Mouse (Mus musculus) neural tube, embryonic 13.5 days (tissue): ENCODE results near the gene Ids. TPM values are rescaled to one million over a fixed set of nuclear protein-coding genes. Genes with fewer than 3 reads are reported as not detected.
"Not testable (repeated sequence)": the region's sequence is repeated elsewhere in the genome, so short reads cannot be mapped to it uniquely, and the experiment has no call there.

Experiments used
- ATAC-seq: fragments of 200-750 bp; cut with Nextera tagmentation; 2 replicates; pipeline ENCODE4 v1.8.0; 2017; ENCODE audit warnings: low read depth, mild to moderate bottlenecking, moderate TSS enrichment, moderate library complexity
- H3K27ac ChIP-seq: fragments of 300-500 bp; sonication (generic); replicated peaks from 2 replicates; pipeline ENCODE4 v1.5.1; 2015; ENCODE audit warnings: moderate library complexity, mild to moderate bottlenecking, inconsistent platforms
- H3K27me3 ChIP-seq: fragments of 300-500 bp; sonication (generic); 2 replicates; pipeline ENCODE4 v1.6.1; 2015; ENCODE audit warnings: mild to moderate bottlenecking, inconsistent platforms
- H3K36me3 ChIP-seq: fragments of 300-500 bp; sonication (generic); 2 replicates; pipeline ENCODE4 v1.6.1; 2015; ENCODE audit warnings: mild to moderate bottlenecking, inconsistent platforms
- H3K4me1 ChIP-seq: fragments of 300-500 bp; sonication (generic); replicated peaks from 2 replicates; pipeline ENCODE4 v1.6.1; 2015; ENCODE audit warnings: inconsistent platforms
- H3K4me2 ChIP-seq: fragments of 300-500 bp; sonication (generic); 2 replicates; pipeline ENCODE4 v1.6.1; 2015; ENCODE audit warnings: inconsistent platforms, mild to moderate bottlenecking, moderate library complexity
- H3K4me3 ChIP-seq: fragments of 300-500 bp; sonication (generic); 2 replicates; pipeline ENCODE4 v1.5.1; 2015; ENCODE audit warnings: mild to moderate bottlenecking, inconsistent platforms
- H3K9ac ChIP-seq: fragments of 300-500 bp; sonication (generic); 2 replicates; pipeline ENCODE4 v1.6.1; 2015; ENCODE audit warnings: moderate library complexity, mild to moderate bottlenecking, inconsistent platforms
- H3K9me3 ChIP-seq: fragments of 300-500 bp; sonication (generic); 2 replicates; pipeline ENCODE4 v1.6.1; 2016; ENCODE audit warnings: inconsistent platforms
- WGBS: fragments of 180-500 bp; shearing (Covaris S2); methylation state at CpG from one replicate; pipeline ENCODE4 v1.1.7; 2015; 5-methylcytosine and 5-hydroxymethylcytosine counted together
- polyA plus RNA-seq: library from polyadenylated mRNA; unstranded; fragments of >200 nt; fragmentation: Nextera tagmentation; extraction: Ambion mirVana; gene quantifications from 2 replicates; pipeline ENCODE4 v1.2.1, GENCODE M21; 2015

The Ids gene
- 11.0 and 11.9 TPM in 2 replicates for polyA plus RNA-seq

GRCm38 (mm10) chrX:70364661-70365613, at the start of gene Ids:
Gene Ids, minus strand, starts transcription at chrX:70365084.
- no peaks in the 10 kb centered on the region for H3K27me3 ChIP-seq
- H3K4me3 ChIP-seq: peak within 1 kb of the TSS; percentile 49
- H3K9ac ChIP-seq: peak within 1 kb of the TSS; percentile 73
- H3K4me1 ChIP-seq: peaks cover 13% of the 10 kb centered on the region
- H3K36me3 ChIP-seq: peaks cover 16% of the 10 kb centered on the region
- H3K27ac ChIP-seq: peak within 1 kb of the TSS; percentile 54
- H3K9me3 ChIP-seq: no peaks in the 10 kb centered on the region
- H3K4me2 ChIP-seq: peak within 1 kb of the TSS; percentile 55
- peak; percentile 98 for ATAC-seq
- WGBS: 27% methylated on average over 41 of the region's 45 CpGs

DNA sequence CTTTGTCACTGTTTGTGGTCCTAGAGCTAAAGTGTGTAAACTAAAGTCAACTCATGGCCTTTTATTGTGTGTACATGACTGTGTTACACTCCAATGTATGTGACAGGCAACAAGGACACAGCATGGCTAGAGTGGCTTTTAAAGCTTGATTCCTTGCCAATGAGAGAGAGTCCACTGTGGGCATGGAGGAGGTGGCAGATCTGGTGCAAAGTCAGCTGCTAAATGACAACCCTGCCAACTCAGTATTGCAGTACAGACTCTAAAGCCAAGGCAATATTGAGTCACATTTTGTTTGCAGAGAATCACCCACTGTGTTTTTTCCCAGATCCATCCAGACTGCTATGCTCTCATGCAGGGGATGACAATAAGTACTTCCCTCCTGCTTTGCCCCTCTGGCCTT, 27.8 kb upstream of the Ids start:
- not testable (repeated sequence) for H3K36me3 ChIP-seq, H3K27me3 ChIP-seq, H3K9ac ChIP-seq, H3K4me2 ChIP-seq, H3K27ac ChIP-seq, H3K9me3 ChIP-seq, H3K4me3 ChIP-seq, ATAC-seq, H3K4me1 ChIP-seq

- Histone ChIP-seq H3K9me3 (no peaks in the 10 kb centered on the region), H3K4me2 (peak overlapping the region; percentile 56), H3K4me1 (peaks cover 9% of the 10 kb centered on the region), H3K4me3 (peak overlapping the region; percentile 50), H3K9ac (peak overlapping the region; percentile 76), H3K36me3 (no peaks in the 10 kb centered on the region), H3K27ac (peak overlapping the region; percentile 29; the same call in 1 of the 2 replicates), H3K27me3 (no peaks in the 10 kb centered on the region)
- ATAC-seq: peak; percentile 60
- WGBS: 22% methylated on average over 11 of the region's 11 CpGs
Measured at GRCm38 (mm10) chrX:70385962-70386351, 21.1 kb upstream of the Ids start.

GRCm38 (mm10) chrX:70385276-70385961, 20.5 kb upstream of the Ids start, which contains the start of gene 1110012L19Rik:
Gene 1110012L19Rik, plus strand, starts transcription at chrX:70385877.
- no peaks in the 10 kb centered on the region for H3K9me3 ChIP-seq
- H3K36me3 ChIP-seq: no peaks in the 10 kb centered on the region
- H3K27me3 ChIP-seq: no peaks in the 10 kb centered on the region
- H3K4me2 ChIP-seq: peak within 1 kb of the TSS; percentile 56
- H3K27ac ChIP-seq: peak within 1 kb of the TSS; percentile 79
- peak within 1 kb of the TSS; percentile 50 for H3K4me3 ChIP-seq
- WGBS: 26% methylated on average over 22 of the region's 22 CpGs
- peak; percentile 97 for ATAC-seq
- peaks cover 9% of the 10 kb centered on the region for H3K4me1 ChIP-seq
- peak within 1 kb of the TSS; percentile 76 for H3K9ac ChIP-seq

DNA sequence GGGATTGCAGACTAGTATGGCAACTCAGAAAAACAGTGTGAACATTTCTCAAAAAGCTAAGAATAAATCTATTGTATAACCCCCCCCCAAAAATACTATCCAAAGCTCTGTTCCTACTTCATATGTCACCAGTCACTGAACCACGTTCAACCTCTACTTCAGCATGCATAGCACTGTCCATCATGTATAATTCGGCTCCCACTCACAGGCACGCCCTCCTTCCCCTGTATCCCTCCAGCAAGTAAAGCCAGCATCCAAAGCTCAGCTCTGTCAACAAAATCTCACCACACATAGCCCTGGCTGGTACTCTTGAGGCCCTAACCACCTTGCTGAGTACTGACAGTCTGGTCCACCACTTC, 20.0 kb upstream of the Ids start:
- 62% methylated on average over 3 of the region's 3 CpGs for WGBS
- Histone ChIP-seq H3K36me3 (no peaks in the 10 kb centered on the region), H3K4me2 (peak overlapping the region; percentile 56), H3K9me3 (no peaks in the 10 kb centered on the region), H3K4me3 (peak overlapping the region; percentile 50), H3K27ac (peak overlapping the region; percentile 79; the same call in 1 of the 2 replicates), H3K4me1 (peaks cover 9% of the 10 kb centered on the region), H3K9ac (peak overlapping the region; percentile 76), H3K27me3 (no peaks in the 10 kb centered on the region)
- no peak for ATAC-seq

- H3K4me1 ChIP-seq, H3K36me3 ChIP-seq, H3K27ac ChIP-seq, H3K9ac ChIP-seq, H3K4me2 ChIP-seq, H3K4me3 ChIP-seq, H3K27me3 ChIP-seq, H3K9me3 ChIP-seq: not testable (repeated sequence)
- peak; percentile 80 for ATAC-seq
- 66% methylated on average over 5 of the region's 6 CpGs for WGBS
Measured at GRCm38 (mm10) chrX:70374469-70375110, 9.7 kb upstream of the Ids start.

GRCm38 (mm10) chrX:70369758-70370157, 4.9 kb upstream of the Ids start:
- H3K9ac ChIP-seq, H3K4me1 ChIP-seq, H3K36me3 ChIP-seq, H3K9me3 ChIP-seq, H3K27me3 ChIP-seq, ATAC-seq, H3K4me3 ChIP-seq, H3K27ac ChIP-seq, H3K4me2 ChIP-seq: not testable (repeated sequence)
- 43% methylated on average over 1 of the region's 6 CpGs for WGBS

DNA sequence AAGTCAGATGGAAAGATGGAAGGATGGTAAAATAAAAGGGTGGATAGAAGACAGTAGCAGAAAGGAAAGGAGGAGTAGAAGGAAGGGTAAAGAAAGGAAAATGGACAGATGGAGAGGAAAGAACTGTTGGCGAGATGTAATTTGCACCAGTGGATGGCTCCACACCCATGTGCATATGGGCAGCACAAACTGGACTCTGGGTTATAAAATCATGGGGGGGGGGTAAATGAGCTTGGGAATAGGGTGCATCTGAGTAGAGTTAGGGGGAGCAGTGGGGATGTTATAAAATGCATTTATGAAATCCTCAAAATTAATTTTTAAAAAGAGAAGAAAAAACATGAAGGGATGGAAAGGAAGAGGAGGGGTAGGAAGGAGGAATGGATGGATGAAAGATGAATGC, 682 bp downstream of the Ids start:
- peak overlapping the region; percentile 49 for H3K4me3 ChIP-seq
- H3K4me1 ChIP-seq: peaks cover 13% of the 10 kb centered on the region
- peaks cover 23% of the 10 kb centered on the region for H3K36me3 ChIP-seq
- H3K27me3 ChIP-seq: no peaks in the 10 kb centered on the region
- peak; percentile 60 for ATAC-seq
- WGBS: 65% methylated on average over 1 of the region's 1 CpGs
- H3K4me2 ChIP-seq: peak overlapping the region; percentile 55
- H3K9ac ChIP-seq: peak overlapping the region; percentile 73
- 0 out of 2 replicates have a peak overlapping the region, but pooled peaks have one; percentile 54 for H3K27ac ChIP-seq
- H3K9me3 ChIP-seq: no peaks in the 10 kb centered on the region

GRCm38 (mm10) chrX:70363446-70363845, 1.4 kb downstream of the Ids start:
- H3K27ac ChIP-seq: no peak overlapping the region
- no peak for ATAC-seq
- 87% methylated on average over 5 of the region's 5 CpGs for WGBS

DNA sequence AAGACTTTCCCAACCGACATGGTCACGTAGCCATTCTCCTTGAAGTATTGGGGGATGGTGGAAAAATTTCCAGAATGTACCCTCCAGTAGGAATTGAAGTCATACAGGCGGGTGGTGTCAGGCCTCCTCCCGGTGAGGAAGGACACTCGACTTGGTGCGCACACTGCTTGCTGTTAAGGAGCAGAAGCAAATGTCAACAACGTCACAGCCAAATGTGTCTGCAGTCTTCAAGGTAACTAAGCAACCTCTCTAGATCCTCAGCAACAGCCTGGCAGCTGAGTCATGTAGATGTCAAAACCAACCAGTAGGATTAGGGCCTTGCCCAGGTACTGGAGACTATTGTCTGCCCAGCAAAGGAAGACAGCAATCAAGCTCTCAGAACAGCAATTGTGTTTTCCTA, 1.9 kb downstream of the Ids start:
- Histone ChIP-seq H3K4me3 (peak overlapping the region; percentile 49), H3K9ac (no peak overlapping the region), H3K36me3 (peaks cover 35% of the 10 kb centered on the region), H3K27me3 (no peaks in the 10 kb centered on the region), H3K4me2 (peak overlapping the region; percentile 55), H3K4me1 (peaks cover 13% of the 10 kb centered on the region), H3K27ac (no peak overlapping the region), H3K9me3 (no peaks in the 10 kb centered on the region)
- no peak for ATAC-seq
- 90% methylated on average over 7 of the region's 7 CpGs for WGBS

More at GRCm38 (mm10) chrX:70363446-70363845, 1.4 kb downstream of the Ids start:
- H3K9ac ChIP-seq: peak overlapping the region; percentile 73
- H3K4me2 ChIP-seq: peak overlapping the region; percentile 55
- peaks cover 31% of the 10 kb centered on the region for H3K36me3 ChIP-seq
- H3K4me3 ChIP-seq: peak overlapping the region; percentile 49
- H3K9me3 ChIP-seq: no peaks in the 10 kb centered on the region
- H3K27me3 ChIP-seq: no peaks in the 10 kb centered on the region
- peaks cover 13% of the 10 kb centered on the region for H3K4me1 ChIP-seq

GRCm38 (mm10) chrX:70330202-70330843, 34.6 kb downstream of the Ids start:
- H3K4me2 ChIP-seq: no peak overlapping the region
- H3K27ac ChIP-seq: no peak overlapping the region
- no peak overlapping the region for H3K4me3 ChIP-seq
- H3K27me3 ChIP-seq: no peaks in the 10 kb centered on the region
- no peak overlapping the region for H3K9ac ChIP-seq
- no peaks in the 10 kb centered on the region for H3K9me3 ChIP-seq
- H3K4me1 ChIP-seq: no peaks in the 10 kb centered on the region
- H3K36me3 ChIP-seq: no peaks in the 10 kb centered on the region
- WGBS: 13% methylated on average over 6 of the region's 6 CpGs
- ATAC-seq: peak; percentile 89
